Mouse (Mus musculus) small intestine, adult 2 months (tissue): Measurements from ENCODE around the gene 4930451I11Rik.

ENCODE experiments used
- CTCF ChIP-seq: fragments of 200-500 bp; IDR thresholded peaks from 2 replicates; pipeline ENCODE4 v1.5.1; 2012; ENCODE audit warnings: low read depth, mild to moderate bottlenecking, control low read depth, inconsistent platforms, low read length, moderate library complexity, mixed read lengths; ENCODE audit not compliant: insufficient replicate concordance, insufficient read length; ENCODE audit errors: extremely low read depth
- POLR2A ChIP-seq: fragments of 200-500 bp; IDR thresholded peaks from 2 replicates; pipeline ENCODE4 v1.6.1; 2012; ENCODE audit warnings: low read depth, mild to moderate bottlenecking, control low read depth, inconsistent platforms, low read length, moderate library complexity

GRCm38 (mm10) chr7:126832036-126832598 is 678 bp upstream of the 4930451I11Rik start:
- TF ChIP-seq CTCF (peak; percentile 68), POLR2A (no peak)
